In genomic region chr1:130703613-130704012, GRCm38 (mm10) we compare ENCODE assay signal across 16 mouse cellular contexts. TPM values are rescaled to one million over a fixed set of nuclear protein-coding genes. Genes with fewer than 3 reads are reported as not detected.
"Had no signal": no experiment of that assay in that cellular context is flagged by ENCODE, and none has a peak within 500 bp of the region (broad histone marks: within the 10 kb centered on the region; RNA-seq: fewer than 3 reads in every experiment).

No protein-coding gene starts in this region.

- H3K4me1 ChIP-seq: limb, embryonic 10.5 days; midbrain, embryonic 12.5 days had no signal

- H3K4me3 ChIP-seq: limb, embryonic 10.5 days; liver, embryonic 13.5 days; midbrain, embryonic 12.5 days had no signal

- H3K27ac ChIP-seq: limb, embryonic 10.5 days; liver, embryonic 13.5 days; midbrain, embryonic 12.5 days had no signal

- H3K9ac ChIP-seq: liver, embryonic 13.5 days; liver, postnatal 0 days; midbrain, embryonic 12.5 days had no signal

- DNase-seq: kidney, adult 11 months; kidney, postnatal 10 days; liver, embryonic 13.5 days; liver, postnatal 0 days; right cerebral cortex, adult 18-20 months; right cerebral cortex, postnatal 25 days; thymus, postnatal 14 days had no signal

- H3K9me3 ChIP-seq: limb, embryonic 10.5 days; liver, embryonic 13.5 days; midbrain, embryonic 12.5 days had no signal

- H3K4me2 ChIP-seq: liver, embryonic 13.5 days; midbrain, embryonic 12.5 days had no signal

- ATAC-seq: inflammation-experienced regulatory T-cells, adult 6 months; liver, postnatal 0 days; midbrain, embryonic 16.5 days had no signal

- H3K27me3 ChIP-seq: liver, embryonic 13.5 days; midbrain, embryonic 12.5 days had no signal

RNA-seq across cellular contexts. Expression of gene Gm29427, which starts 12.0 kb away (rescaled TPM):
- polyA plus RNA-seq: inflammation-experienced regulatory T-cells, adult 6 months; kidney, embryonic 14.5 days; large intestine, adult 2 months; limb, embryonic 10.5 days; limb, embryonic 14.5 days; liver, embryonic 13.5 days; liver, postnatal 0 days; midbrain, embryonic 12.5 days; midbrain, embryonic 16.5 days; neural tube, embryonic 14.5 days; small intestine, adult 2 months had no signal

RNA-seq across cellular contexts. Expression of gene C4bp, which starts 42.2 kb away (rescaled TPM):
- polyA plus RNA-seq: limb, embryonic 10.5 days; limb, embryonic 14.5 days; midbrain, embryonic 12.5 days; neural tube, embryonic 14.5 days had no signal
